Mouse (Mus musculus): ENCODE measurements around the gene Chd1. TPM values are rescaled to one million over a fixed set of nuclear protein-coding genes. Genes with fewer than 3 reads are reported as not detected.

The Chd1 gene
- polyA plus RNA-seq, 1 experiment from 2014 or later = 28.5 TPM

DNA sequence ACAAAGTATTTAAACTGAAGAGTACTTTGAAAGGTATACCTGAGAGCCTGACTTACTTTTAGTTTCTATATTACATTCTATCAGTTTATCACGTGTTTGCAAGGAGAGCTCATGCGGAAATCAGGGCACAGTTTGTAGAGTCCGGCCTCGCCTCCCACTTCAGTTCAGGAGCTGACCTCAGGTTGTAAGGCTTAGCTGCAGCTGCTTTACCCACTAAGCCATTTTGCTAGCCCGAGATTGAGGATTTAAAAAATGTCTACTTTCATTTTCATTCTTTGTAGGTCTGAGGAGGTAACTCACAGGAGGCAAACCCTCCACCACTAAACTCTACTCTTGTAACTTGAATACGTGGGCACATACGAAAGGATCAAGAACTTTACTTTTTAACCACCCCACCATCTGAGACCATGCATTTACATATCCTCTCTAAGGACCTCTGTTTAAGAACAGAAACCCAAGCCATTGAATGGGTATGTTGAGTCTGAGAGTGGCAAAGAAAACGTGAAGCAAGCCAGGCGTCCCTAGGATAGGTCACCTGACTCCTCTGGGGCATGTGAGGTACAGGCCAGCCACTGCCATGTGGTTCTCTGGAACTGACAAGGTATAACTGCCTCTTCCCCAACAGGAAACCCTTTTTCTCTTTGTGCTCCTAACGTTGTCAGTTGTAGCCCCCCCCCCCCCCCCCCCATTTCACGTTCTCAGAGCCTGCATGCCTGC, 111.8 kb downstream of the Chd1 start:
- no peak overlapping the region for H3K4me3 ChIP-seq

DNA sequence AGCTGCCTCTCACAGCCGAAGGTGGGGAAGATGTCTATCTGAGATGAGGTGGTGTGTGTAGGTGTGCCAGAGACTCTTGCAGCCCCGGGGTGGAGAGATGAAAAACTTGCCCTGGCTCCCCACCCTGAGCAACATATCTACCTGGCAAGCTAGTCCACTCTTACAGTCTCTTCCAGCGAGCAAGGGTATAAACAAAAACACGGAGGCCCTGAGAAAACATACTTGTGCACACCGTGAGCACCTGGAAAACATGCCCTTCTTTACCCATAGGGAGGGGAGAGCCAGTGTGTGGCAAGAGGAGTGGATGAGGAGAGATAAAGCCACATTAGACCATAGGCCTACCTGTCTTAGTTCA, 112.3 kb downstream of the Chd1 start:
- Histone ChIP-seq H3K36me3 (no peaks in the 10 kb centered on the region), H3K27ac (no peak overlapping the region), H3K4me2 (no peak overlapping the region), H3K27me3 (replicated peaks) (no peaks in the 10 kb centered on the region), H3K4me1 (no peaks in the 10 kb centered on the region), H3K9ac (no peak overlapping the region), H3K4me3 (no peak overlapping the region), H3K9me3 (replicated peaks) (no peaks in the 10 kb centered on the region)
- WGBS (ENCODE audit: insufficient replicate concordance) = 65% methylated on average over 5 of the region's 5 CpGs
- ATAC-seq = no peak

More for the DNA sequence above, 111.8 kb downstream of the Chd1 start:
- H3K4me1 ChIP-seq = no peaks in the 10 kb centered on the region
- no peak overlapping the region for H3K9ac ChIP-seq
- H3K36me3 ChIP-seq = no peaks in the 10 kb centered on the region
- 63% methylated on average over 11 of the region's 11 CpGs for WGBS (ENCODE audit: insufficient replicate concordance)
- H3K4me2 ChIP-seq = no peak overlapping the region
- H3K27ac ChIP-seq = no peak overlapping the region
- H3K27me3 ChIP-seq (replicated peaks) = no peaks in the 10 kb centered on the region
- H3K9me3 ChIP-seq (replicated peaks) = no peaks in the 10 kb centered on the region
- ATAC-seq = no peak

DNA sequence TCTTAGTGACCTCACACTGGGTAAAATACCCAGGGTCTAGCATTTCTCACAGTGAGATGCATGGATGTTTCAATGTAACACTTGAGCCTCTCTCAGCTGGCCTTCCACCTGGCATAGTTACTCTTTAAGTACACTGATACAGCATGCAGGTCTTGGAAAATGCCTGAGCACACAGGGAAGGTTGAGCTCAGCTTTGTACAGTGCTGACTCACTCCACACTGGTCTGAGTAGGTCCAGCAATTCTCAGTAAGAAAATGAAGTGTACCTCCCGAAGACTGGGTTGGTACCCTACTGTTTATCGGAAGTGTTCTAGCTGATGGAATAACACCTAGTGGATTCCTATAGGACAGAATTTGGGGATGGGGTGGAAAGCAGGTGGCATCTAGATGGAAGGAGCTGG, 112.9 kb downstream of the Chd1 start:
- WGBS (ENCODE audit: insufficient replicate concordance) = 71% methylated on average over 2 of the region's 2 CpGs
- Histone ChIP-seq H3K27ac (no peak overlapping the region), H3K4me2 (no peak overlapping the region), H3K9me3 (replicated peaks) (no peaks in the 10 kb centered on the region), H3K36me3 (no peaks in the 10 kb centered on the region), H3K4me3 (no peak overlapping the region), H3K9ac (no peak overlapping the region), H3K27me3 (replicated peaks) (0 out of 2 replicates have a peak, but pooled peaks cover 4% of the 10 kb centered on the region), H3K4me1 (no peaks in the 10 kb centered on the region)
- no peak for ATAC-seq

DNA sequence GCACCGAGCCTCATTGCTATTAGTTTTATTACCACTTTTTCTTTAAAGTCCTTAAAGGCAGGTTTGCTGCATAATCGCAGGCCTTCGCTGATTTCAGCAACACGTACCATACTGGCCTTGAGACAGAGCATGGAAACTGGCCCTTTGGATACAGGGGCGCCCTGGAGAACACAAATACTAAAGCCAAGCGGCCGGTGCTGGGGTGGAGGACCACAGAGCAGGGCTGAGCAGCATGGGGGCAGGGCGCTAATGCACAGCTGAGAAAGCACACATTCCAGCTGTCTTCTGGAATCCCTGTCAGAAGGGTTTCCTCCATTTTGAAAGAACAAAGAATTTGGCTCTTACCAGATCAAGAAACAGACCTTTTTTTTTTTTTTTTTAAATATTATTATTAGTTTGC, 113.6 kb downstream of the Chd1 start:
- H3K27ac ChIP-seq = no peak overlapping the region
- H3K9ac ChIP-seq = no peak overlapping the region
- H3K4me1 ChIP-seq = no peaks in the 10 kb centered on the region
- no peaks in the 10 kb centered on the region for H3K9me3 ChIP-seq (replicated peaks)
- H3K4me2 ChIP-seq = no peak overlapping the region
- H3K4me3 ChIP-seq = no peak overlapping the region
- no peaks in the 10 kb centered on the region for H3K36me3 ChIP-seq
- peaks cover 7% of the 10 kb centered on the region; the same call in 1 of the 2 replicates for H3K27me3 ChIP-seq (replicated peaks)
- 67% methylated on average over 8 of the region's 8 CpGs for WGBS (ENCODE audit: insufficient replicate concordance)
- no peak for ATAC-seq

DNA sequence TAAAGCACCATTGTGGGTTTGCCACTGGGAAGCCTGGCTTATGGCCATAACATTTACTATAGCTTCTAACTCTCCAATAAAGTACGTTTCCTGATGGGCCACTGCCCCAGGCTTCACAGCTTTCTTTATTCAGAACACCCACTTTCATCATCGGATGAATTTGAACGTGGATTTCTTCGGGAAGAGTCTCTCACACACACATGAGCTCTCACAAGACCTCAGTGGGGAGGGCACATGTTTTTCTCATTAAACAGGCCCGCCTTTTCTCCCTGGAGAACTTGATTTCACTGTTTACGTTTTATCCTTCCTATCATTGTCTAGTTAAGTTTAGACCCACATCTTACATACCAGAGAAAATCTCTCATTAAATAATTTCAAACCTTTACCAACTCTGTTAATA, 115.4 kb downstream of the Chd1 start:
- Histone ChIP-seq H3K27me3 (replicated peaks) (peaks cover 25% of the 10 kb centered on the region), H3K9ac (no peak overlapping the region), H3K4me3 (no peak overlapping the region), H3K4me1 (no peaks in the 10 kb centered on the region), H3K36me3 (no peaks in the 10 kb centered on the region), H3K9me3 (replicated peaks) (no peaks in the 10 kb centered on the region), H3K4me2 (no peak overlapping the region), H3K27ac (no peak overlapping the region)
- no peak for ATAC-seq
- WGBS (ENCODE audit: insufficient replicate concordance) = 61% methylated on average over 6 of the region's 6 CpGs

DNA sequence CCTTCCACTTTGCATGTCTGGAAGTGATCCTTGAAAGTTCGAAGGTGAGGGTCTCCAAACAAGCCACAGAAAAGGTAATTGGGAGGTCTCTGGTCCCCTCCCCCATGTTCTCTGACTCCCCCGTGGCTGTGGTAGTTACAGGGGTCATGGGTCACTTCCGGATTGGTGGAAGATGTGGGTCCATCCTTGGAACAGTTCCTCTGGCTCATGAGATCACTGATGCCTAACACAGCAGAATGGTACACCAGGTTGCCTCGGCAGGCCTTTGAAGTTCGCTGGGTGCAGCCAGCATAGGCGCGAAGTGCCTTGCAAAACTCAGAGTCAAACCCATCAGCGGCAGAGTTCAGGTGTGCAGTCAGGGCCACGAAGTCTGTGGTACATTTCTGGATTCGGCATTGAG, 116.0 kb downstream of the Chd1 start:
- H3K4me3 ChIP-seq = no peak overlapping the region
- H3K9ac ChIP-seq = no peak overlapping the region
- H3K4me1 ChIP-seq = peaks cover 4% of the 10 kb centered on the region
- H3K36me3 ChIP-seq = no peaks in the 10 kb centered on the region
- no peaks in the 10 kb centered on the region for H3K9me3 ChIP-seq (replicated peaks)
- ATAC-seq = no peak
- no peak overlapping the region for H3K4me2 ChIP-seq
- H3K27ac ChIP-seq = no peak overlapping the region
- peaks cover 31% of the 10 kb centered on the region for H3K27me3 ChIP-seq (replicated peaks)
- WGBS (ENCODE audit: insufficient replicate concordance) = 74% methylated on average over 10 of the region's 10 CpGs

DNA sequence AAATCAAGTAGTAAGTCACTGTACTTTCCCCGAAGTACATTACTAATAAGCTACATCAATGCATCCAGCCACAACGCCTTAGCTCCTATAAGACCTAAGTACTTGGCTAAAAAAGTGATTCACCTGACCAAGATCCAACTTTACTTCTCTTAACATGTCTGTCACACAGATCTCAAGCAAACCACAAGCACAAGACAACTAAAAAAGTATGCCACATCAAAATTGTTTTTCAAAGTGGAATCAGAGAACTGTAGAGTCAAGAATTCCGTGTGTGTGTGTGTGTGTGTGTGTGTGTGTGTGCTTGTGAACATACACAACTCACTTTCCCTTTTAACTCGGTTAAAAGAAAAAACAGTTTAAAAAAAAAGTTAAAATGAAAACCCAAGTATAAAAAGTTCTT, 116.9 kb downstream of the Chd1 start:
- H3K27ac ChIP-seq = no peak overlapping the region
- WGBS (ENCODE audit: insufficient replicate concordance) = 54% methylated on average over 4 of the region's 4 CpGs
- H3K9ac ChIP-seq = no peak overlapping the region
- H3K27me3 ChIP-seq (replicated peaks) = peaks cover 41% of the 10 kb centered on the region
- no peak overlapping the region for H3K4me2 ChIP-seq
- no peaks in the 10 kb centered on the region for H3K9me3 ChIP-seq (replicated peaks)
- H3K4me3 ChIP-seq = no peak overlapping the region
- ATAC-seq = no peak
- H3K4me1 ChIP-seq = peaks cover 12% of the 10 kb centered on the region
- no peaks in the 10 kb centered on the region for H3K36me3 ChIP-seq

Other genes starting within 250 kb of the Chd1 start
- 175 and 181 TPM in 2 replicates for gene Psmb1, start 205.2 kb upstream of the Chd1 start, polyA plus RNA-seq (2016; fragmentation: Nextera tagmentation; extraction: Ambion mirVana)
- gene Tbp, start 205.1 kb upstream of the Chd1 start, polyA plus RNA-seq (2016; fragmentation: Nextera tagmentation; extraction: Ambion mirVana) = 27.6 and 28.2 TPM in 2 replicates
- gene Pdcd2, start 177.7 kb upstream of the Chd1 start, polyA plus RNA-seq (2016; fragmentation: Nextera tagmentation; extraction: Ambion mirVana) = 39.2 and 39.8 TPM in 2 replicates
- gene Prdm9, start 140.6 kb upstream of the Chd1 start, polyA plus RNA-seq (2016; fragmentation: Nextera tagmentation; extraction: Ambion mirVana) = 0.80 and 0.83 TPM in 2 replicates
- gene Rgmb, start 126.1 kb downstream of the Chd1 start, polyA plus RNA-seq (2016; fragmentation: Nextera tagmentation; extraction: Ambion mirVana) = 2.7 and 3.1 TPM in 2 replicates